Mouse (Mus musculus): Measurements from ENCODE around the gene Sh3glb2. TPM values are rescaled to one million over a fixed set of nuclear protein-coding genes. Genes with fewer than 3 reads are reported as not detected.

Gene Sh3glb2
- polyA plus RNA-seq, 1 experiment from 2014 or later: 87.7 TPM

- Histone ChIP-seq H3K4me3 (replicated peaks) (no peak overlapping the region), H3K4me2 (no peak overlapping the region), H3K4me1 (peaks cover 25% of the 10 kb centered on the region), H3K27ac (no peak overlapping the region), H3K27me3 (no peaks in the 10 kb centered on the region), H3K9me3 (replicated peaks) (no peaks in the 10 kb centered on the region), H3K9ac (no peak overlapping the region), H3K36me3 (peaks cover 53% of the 10 kb centered on the region)
- 94% methylated on average over 7 of the region's 7 CpGs for WGBS
- no peak for ATAC-seq (replicated peaks; ENCODE audit: low FRiP score)
These were observed 36.6 kb upstream of the Sh3glb2 start for GRCm38 (mm10) chr2:30395757-30396156.

- peak overlapping the region; percentile 91 for H3K27ac ChIP-seq
These were observed 34.2 kb upstream of the Sh3glb2 start for GRCm38 (mm10) chr2:30393370-30393656.

GRCm38 (mm10) chr2:30392577-30393369 lies 33.6 kb upstream of the Sh3glb2 start:
- no peaks in the 10 kb centered on the region for H3K27me3 ChIP-seq
- H3K4me1 ChIP-seq: peaks cover 30% of the 10 kb centered on the region
- H3K9me3 ChIP-seq (replicated peaks): no peaks in the 10 kb centered on the region
- peak overlapping the region; percentile 73 for H3K4me3 ChIP-seq (replicated peaks)
- peak overlapping the region; percentile 93 for H3K4me2 ChIP-seq
- peak overlapping the region; percentile 91 for H3K27ac ChIP-seq
- ATAC-seq (replicated peaks; ENCODE audit: low FRiP score): peak; percentile 84
- WGBS: 0% methylated on average over 36 of the region's 54 CpGs
- H3K36me3 ChIP-seq: peaks cover 25% of the 10 kb centered on the region
- H3K9ac ChIP-seq: peak overlapping the region; percentile 61

More at GRCm38 (mm10) chr2:30393370-30393656, 34.2 kb upstream of the Sh3glb2 start:
- H3K27me3 ChIP-seq: no peaks in the 10 kb centered on the region
- H3K36me3 ChIP-seq: peaks cover 30% of the 10 kb centered on the region
- H3K9ac ChIP-seq: peak overlapping the region; percentile 61
- peaks cover 30% of the 10 kb centered on the region for H3K4me1 ChIP-seq
- ATAC-seq (replicated peaks; ENCODE audit: low FRiP score): no peak
- 62% methylated on average over 1 of the region's 1 CpGs for WGBS
- peak overlapping the region; percentile 73 for H3K4me3 ChIP-seq (replicated peaks)
- no peaks in the 10 kb centered on the region for H3K9me3 ChIP-seq (replicated peaks)
- peak overlapping the region; percentile 93 for H3K4me2 ChIP-seq

- Histone ChIP-seq H3K9me3 (replicated peaks) (no peaks in the 10 kb centered on the region), H3K27ac (peak within 1 kb of the TSS; percentile 91), H3K27me3 (no peaks in the 10 kb centered on the region), H3K4me1 (peaks cover 30% of the 10 kb centered on the region), H3K4me2 (peak within 1 kb of the TSS; percentile 93), H3K36me3 (peaks cover 18% of the 10 kb centered on the region), H3K9ac (peak within 1 kb of the TSS; percentile 61), H3K4me3 (replicated peaks) (peak within 1 kb of the TSS; percentile 73)
- peak; percentile 97 for ATAC-seq (replicated peaks; ENCODE audit: low FRiP score)
- WGBS: under 1% methylated on average over 40 of the region's 40 CpGs
These were observed 33.0 kb upstream of the Sh3glb2 start, which contains the start of gene Dolpp1 for GRCm38 (mm10) chr2:30392114-30392576. Dolpp1 (plus strand) TSS chr2:30392254.

GRCm38 (mm10) chr2:30389000-30389399 lies 29.9 kb upstream of the Sh3glb2 start:
- H3K9me3 ChIP-seq (replicated peaks): no peaks in the 10 kb centered on the region
- WGBS: 86% methylated on average over 2 of the region's 2 CpGs
- peaks cover 20% of the 10 kb centered on the region for H3K36me3 ChIP-seq
- ATAC-seq (replicated peaks; ENCODE audit: low FRiP score): no peak
- H3K4me2 ChIP-seq: no peak overlapping the region
- no peaks in the 10 kb centered on the region for H3K27me3 ChIP-seq
- H3K4me3 ChIP-seq (replicated peaks): no peak overlapping the region
- no peak overlapping the region for H3K27ac ChIP-seq
- H3K9ac ChIP-seq: no peak overlapping the region
- H3K4me1 ChIP-seq: peaks cover 27% of the 10 kb centered on the region

GRCm38 (mm10) chr2:30386913-30387312 lies 27.8 kb upstream of the Sh3glb2 start:
- 81% methylated on average over 9 of the region's 9 CpGs for WGBS
- H3K27ac ChIP-seq: no peak overlapping the region
- peaks cover 15% of the 10 kb centered on the region; the same call in 1 of the 2 replicates for H3K4me1 ChIP-seq
- H3K4me2 ChIP-seq: no peak overlapping the region
- ATAC-seq (replicated peaks; ENCODE audit: low FRiP score): no peak
- H3K27me3 ChIP-seq: no peaks in the 10 kb centered on the region
- H3K4me3 ChIP-seq (replicated peaks): no peak overlapping the region
- peaks cover 41% of the 10 kb centered on the region for H3K36me3 ChIP-seq
- H3K9me3 ChIP-seq (replicated peaks): no peaks in the 10 kb centered on the region
- H3K9ac ChIP-seq: no peak overlapping the region

GRCm38 (mm10) chr2:30385591-30385990 lies 26.5 kb upstream of the Sh3glb2 start:
- Histone ChIP-seq H3K27ac (no peak overlapping the region), H3K4me1 (peaks cover 4% of the 10 kb centered on the region; the same call in 1 of the 2 replicates), H3K4me2 (no peak overlapping the region), H3K9me3 (replicated peaks) (no peaks in the 10 kb centered on the region), H3K9ac (no peak overlapping the region), H3K4me3 (replicated peaks) (no peak overlapping the region), H3K27me3 (no peaks in the 10 kb centered on the region), H3K36me3 (peaks cover 53% of the 10 kb centered on the region)
- WGBS: 84% methylated on average over 4 of the region's 4 CpGs
- ATAC-seq (replicated peaks; ENCODE audit: low FRiP score): no peak

- whole genome bisulfite sequencing: 76% methylated on average over 5 of the region's 5 CpGs
- Histone ChIP-seq H3K9ac (no peak overlapping the region), H3K9me3 (replicated peaks) (no peaks in the 10 kb centered on the region), H3K27me3 (no peaks in the 10 kb centered on the region), H3K4me3 (replicated peaks) (no peak overlapping the region), H3K36me3 (peaks cover 60% of the 10 kb centered on the region), H3K27ac (no peak overlapping the region), H3K4me2 (no peak overlapping the region), H3K4me1 (no peaks in the 10 kb centered on the region)
- ATAC-seq (replicated peaks; ENCODE audit: low FRiP score): no peak
These were observed 25.7 kb upstream of the Sh3glb2 start for GRCm38 (mm10) chr2:30384814-30385213.

- Histone ChIP-seq H3K4me2 (no peak overlapping the region), H3K27ac (no peak overlapping the region), H3K4me1 (no peaks in the 10 kb centered on the region), H3K36me3 (peaks cover 94% of the 10 kb centered on the region), H3K4me3 (replicated peaks) (no peak overlapping the region), H3K27me3 (no peaks in the 10 kb centered on the region), H3K9ac (no peak overlapping the region), H3K9me3 (replicated peaks) (no peaks in the 10 kb centered on the region)
- 82% methylated on average over 4 of the region's 4 CpGs for WGBS
- no peak for ATAC-seq (replicated peaks; ENCODE audit: low FRiP score)
These were observed 22.2 kb upstream of the Sh3glb2 start for GRCm38 (mm10) chr2:30381377-30381725.

- peaks cover 98% of the 10 kb centered on the region for H3K36me3 ChIP-seq
- WGBS: 88% methylated on average over 10 of the region's 10 CpGs
- ATAC-seq (replicated peaks; ENCODE audit: low FRiP score): no peak
These were observed 21.6 kb upstream of the Sh3glb2 start for GRCm38 (mm10) chr2:30380564-30381376.

GRCm38 (mm10) chr2:30379307-30379706 lies 20.2 kb upstream of the Sh3glb2 start:
- Histone ChIP-seq H3K9me3 (replicated peaks) (no peaks in the 10 kb centered on the region), H3K27ac (no peak overlapping the region), H3K27me3 (no peaks in the 10 kb centered on the region), H3K4me2 (no peak overlapping the region), H3K4me3 (replicated peaks) (no peak overlapping the region), H3K36me3 (peaks cover 95% of the 10 kb centered on the region), H3K9ac (no peak overlapping the region), H3K4me1 (no peaks in the 10 kb centered on the region)
- no peak for ATAC-seq (replicated peaks; ENCODE audit: low FRiP score)
- 81% methylated on average over 7 of the region's 7 CpGs for WGBS

More at GRCm38 (mm10) chr2:30380564-30381376, 21.6 kb upstream of the Sh3glb2 start:
- no peak overlapping the region for H3K4me2 ChIP-seq
- no peaks in the 10 kb centered on the region for H3K27me3 ChIP-seq
- H3K9me3 ChIP-seq (replicated peaks): no peaks in the 10 kb centered on the region
- H3K9ac ChIP-seq: no peak overlapping the region
- H3K4me3 ChIP-seq (replicated peaks): no peak overlapping the region
- H3K27ac ChIP-seq: no peak overlapping the region
- no peaks in the 10 kb centered on the region for H3K4me1 ChIP-seq

- WGBS: 87% methylated on average over 5 of the region's 5 CpGs
- no peak for ATAC-seq (replicated peaks; ENCODE audit: low FRiP score)
- no peak overlapping the region for H3K4me3 ChIP-seq (replicated peaks)
- H3K4me1 ChIP-seq: no peaks in the 10 kb centered on the region
- no peaks in the 10 kb centered on the region for H3K9me3 ChIP-seq (replicated peaks)
- H3K36me3 ChIP-seq: peaks cover 94% of the 10 kb centered on the region
- no peak overlapping the region for H3K4me2 ChIP-seq
- no peaks in the 10 kb centered on the region for H3K27me3 ChIP-seq
- no peak overlapping the region for H3K27ac ChIP-seq
- H3K9ac ChIP-seq: no peak overlapping the region
These were observed 18.6 kb upstream of the Sh3glb2 start for GRCm38 (mm10) chr2:30377721-30378120.

All from kidney, embryonic 15.5 days (tissue).